Mouse (Mus musculus) C2C12 (cell line): Measurements from ENCODE around the gene Lrrc3b.

Experiments
- CTCF ChIP-seq: IDR thresholded peaks from one replicate; pipeline ENCODE4 v1.5.1; 2011; ENCODE audit not compliant: control insufficient read depth, insufficient read depth, insufficient read length
- MAX ChIP-seq: IDR thresholded peaks from one replicate; pipeline ENCODE4 v1.6.1; 2011; ENCODE audit warnings: mild to moderate bottlenecking, control low read depth
- USF1 ChIP-seq: IDR thresholded peaks from one replicate; pipeline ENCODE4 v1.6.1; 2011; ENCODE audit warnings: low read depth, mild to moderate bottlenecking, control low read depth, moderate library complexity

DNA sequence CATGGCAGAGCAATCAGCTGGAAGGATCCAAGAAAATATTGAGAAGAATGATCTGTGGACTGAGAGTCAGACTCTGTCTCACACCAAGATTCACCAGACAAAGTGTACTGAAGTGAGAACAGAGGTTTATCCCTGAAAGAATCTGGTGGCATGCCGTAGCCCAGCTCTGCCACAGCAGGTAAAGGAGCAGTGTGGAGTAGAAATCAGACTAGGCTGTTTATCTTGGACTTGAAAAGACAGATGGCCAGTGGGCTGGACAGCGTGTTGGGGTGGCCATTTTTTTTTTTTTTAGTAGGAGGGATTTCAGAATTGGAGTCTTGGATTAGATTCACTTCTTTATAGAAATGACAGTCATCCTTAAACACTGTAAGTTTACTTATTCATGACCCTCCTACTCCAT is 61.4 kb downstream of the Lrrc3b start:
- TF ChIP-seq CTCF (no peak), MAX (no peak), USF1 (no peak)
